Mouse (Mus musculus) heart, postnatal 0 days (tissue): ENCODE measurements around the gene Gm21974.

ENCODE experiments used
- CTCF ChIP-seq: IDR thresholded peaks from 2 replicates; pipeline ENCODE4 v1.5.1; 2016; ENCODE audit warnings: antibody characterized with exemption, control low read depth, low read depth
- EP300 ChIP-seq: IDR thresholded peaks from 2 replicates; pipeline ENCODE4 v1.6.1; 2016; ENCODE audit warnings: antibody characterized with exemption, low read depth

DNA sequence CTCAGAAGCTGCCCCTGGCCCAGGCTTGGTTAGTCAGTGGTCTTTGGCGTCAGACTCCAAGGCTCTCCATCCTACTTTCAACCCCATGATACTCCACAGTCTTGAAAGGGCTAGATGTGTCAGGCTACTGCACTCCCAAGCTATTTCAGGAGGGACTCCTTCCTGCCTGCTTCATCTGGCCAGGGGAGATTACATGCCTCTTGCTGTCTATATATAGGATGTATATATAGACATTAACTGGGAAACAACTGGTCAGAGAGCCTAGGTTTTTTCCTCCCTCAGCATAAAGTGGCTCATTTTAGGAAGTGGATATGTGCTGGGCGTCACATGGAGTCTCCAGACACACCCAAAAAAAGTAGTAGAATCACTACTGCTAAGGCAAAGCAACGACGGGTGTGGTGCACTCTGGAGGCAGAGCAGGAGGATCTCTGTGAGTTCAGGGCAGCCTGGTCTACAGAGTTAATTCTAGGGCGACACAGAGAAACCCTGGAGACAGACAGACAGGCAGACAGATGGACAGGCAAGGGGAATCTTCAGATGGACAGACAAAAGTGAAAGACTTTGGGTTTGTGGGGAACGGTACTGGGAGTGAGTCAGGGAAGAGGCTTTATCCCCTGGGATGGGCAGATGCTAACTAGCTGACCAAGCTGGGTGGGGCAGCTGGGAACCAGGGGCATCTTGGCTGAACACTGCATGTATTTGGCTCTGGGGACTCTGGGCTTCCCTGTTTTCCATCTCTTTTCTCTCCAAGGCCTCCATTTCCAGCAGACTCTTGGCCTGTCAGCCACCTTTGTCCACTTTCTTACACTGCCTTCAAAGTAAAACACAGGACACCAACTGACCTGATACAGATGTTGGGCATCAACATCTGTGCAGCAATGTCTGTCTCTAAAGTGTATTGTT is 45.0 kb downstream of the Gm21974 start:
- TF ChIP-seq CTCF (no peak), EP300 (no peak)
